Mouse (Mus musculus): ENCODE data around the gene Mboat2.

Mboat2 gene

DNA sequence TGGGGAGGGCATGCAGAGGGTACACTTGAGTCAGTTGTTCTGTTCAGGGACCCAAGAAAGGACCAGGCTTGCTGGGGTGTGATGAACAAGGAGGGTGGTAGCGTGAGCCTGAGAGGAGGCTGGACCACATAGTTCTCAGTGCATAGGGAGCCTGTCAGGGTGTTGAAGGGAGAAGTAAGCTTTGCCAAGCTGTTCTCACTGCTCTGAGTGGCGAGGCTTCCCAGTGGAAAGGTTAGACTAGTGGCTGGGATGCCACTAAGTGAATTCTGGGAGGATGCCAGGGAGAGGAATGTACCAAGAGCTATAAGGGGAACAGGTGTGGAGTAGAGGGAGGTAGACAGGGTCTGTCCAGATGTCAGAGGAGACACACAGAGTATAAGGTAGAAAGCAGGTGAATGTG is 77.2 kb downstream of the Mboat2 start:
- DNase-seq: no peak

DNA sequence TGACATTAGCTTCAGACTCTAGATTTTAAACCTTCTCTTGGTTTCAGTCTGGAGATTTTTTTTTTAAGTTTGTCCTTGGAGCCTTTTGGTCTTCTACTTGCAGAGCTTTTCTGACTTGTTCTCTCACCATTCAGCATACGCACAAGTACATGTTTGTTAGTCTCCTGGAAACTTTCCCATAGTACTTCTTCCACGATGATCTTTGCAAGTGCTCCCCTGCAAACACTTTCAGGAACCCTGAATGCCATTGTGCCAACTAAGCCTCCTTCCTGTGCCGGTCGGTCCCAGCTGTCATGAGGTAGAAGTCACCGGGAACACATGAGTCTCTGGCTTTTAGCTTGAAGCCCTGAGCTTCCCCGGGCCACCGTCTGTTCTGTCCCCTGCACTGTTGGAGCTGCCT is 79.0 kb downstream of the Mboat2 start:
- DNase-seq: no peak

DNA sequence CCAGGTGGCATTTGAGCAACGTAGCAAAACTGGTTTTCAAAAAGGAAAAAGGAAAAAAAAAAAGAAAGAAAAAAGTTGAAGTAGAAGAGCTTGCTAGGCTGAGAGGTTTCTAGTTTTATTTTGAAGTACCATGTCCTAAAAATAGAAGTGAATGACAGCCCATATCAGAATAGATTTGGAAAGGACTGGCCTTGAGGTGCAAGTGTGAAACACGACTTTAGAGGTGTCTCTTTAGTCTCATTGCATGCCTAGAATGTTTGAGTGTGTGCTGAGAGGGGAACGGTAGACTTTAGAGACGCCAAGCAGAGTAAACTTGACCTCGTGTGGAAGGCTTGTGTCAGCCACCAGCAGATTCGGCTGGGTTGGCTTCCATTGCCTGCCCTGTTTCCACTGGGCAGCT is 81.5 kb downstream of the Mboat2 start:
- DNase-seq: no peak

DNA sequence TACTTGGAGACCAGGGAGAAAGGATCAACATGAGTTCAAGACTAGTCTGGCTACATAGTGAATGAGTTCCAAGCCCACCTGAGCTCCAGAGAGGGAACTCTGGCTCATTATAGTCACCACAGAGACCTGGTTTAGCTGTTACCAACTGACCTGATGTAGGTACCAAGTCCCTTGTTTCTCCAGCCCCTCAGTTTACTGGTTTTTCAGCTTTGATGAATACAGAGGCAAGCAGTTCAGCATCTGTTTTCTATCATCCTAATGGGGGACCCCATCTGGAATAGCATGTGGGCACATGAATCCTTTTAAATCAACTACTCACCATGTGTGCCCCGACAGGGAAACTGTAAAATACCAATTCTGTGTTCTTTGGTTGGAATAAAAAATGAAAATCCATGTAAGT is 82.2 kb downstream of the Mboat2 start:
- DNase-seq: no peak

DNA sequence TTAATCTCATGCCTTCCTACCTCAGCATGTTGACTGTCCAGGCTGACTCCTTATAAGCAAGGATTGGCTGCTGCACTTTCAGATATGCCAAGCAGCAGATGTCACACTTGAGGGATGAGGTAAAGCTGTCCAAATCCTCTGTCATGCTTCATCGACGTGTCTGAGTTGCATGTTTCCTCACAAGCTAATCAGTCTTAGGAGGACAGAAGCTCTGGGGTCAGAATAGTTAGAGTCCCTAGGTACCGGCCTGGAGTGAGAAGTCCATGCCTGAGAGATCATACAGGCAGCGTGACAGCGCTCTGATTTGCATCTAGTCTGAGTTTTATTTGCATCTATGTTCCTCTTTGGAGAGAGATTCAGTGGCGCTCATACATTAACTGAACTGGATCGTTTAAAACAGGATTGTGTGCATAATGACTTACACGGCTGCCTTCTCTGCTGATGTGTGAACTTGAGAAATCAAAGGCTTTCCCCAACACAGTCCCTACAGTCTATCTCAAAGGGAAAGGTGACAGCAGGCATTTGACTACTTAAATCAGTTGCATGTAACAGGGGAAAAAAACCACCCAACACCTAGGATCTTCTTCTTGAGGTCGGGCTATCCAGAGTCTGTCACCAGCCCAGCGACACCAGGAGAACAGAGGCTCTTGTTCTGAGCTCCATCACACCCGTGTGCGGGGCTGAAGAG is 88.0 kb downstream of the Mboat2 start:
- DNase-seq: no peak

DNA sequence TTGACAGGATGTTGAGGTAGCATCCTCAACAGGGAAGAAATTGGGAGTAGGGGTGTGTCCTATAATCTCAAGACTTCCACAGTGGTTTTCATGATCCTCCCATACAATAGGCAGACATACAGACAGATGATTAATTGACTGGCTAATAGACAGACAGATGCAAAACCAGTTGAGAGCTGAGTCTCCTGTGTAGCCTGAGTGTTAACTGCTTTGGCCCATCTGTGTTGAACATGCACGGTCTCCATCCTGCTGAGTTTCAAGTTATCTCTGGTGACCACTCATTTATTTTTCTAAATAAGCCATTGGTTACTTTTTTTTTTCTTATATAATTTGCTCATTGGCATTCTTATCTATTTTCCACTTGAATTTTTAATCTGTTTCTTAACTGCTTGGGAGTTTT is 90.2 kb downstream of the Mboat2 start:
- DNase-seq: no peak

DNA sequence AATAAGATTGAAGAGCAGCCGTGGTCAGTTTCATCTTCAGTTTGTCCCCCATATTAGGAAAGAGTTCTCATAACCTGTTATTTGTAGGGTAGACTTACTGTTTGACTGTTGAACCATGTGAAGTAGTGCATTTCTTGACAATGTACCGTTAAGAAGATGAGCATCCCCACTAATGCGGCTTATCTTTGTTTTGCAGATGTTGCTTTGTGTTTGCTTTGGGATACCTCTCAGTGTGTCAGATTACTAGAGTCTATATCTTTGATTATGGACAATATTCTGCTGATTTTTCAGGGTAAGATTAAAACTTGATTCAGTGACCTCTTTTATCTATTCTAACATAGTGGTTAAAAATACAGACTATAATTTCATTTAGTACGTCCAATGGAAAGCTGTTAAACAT is 93.3 kb downstream of the Mboat2 start:
- DNase-seq: no peak

DNA sequence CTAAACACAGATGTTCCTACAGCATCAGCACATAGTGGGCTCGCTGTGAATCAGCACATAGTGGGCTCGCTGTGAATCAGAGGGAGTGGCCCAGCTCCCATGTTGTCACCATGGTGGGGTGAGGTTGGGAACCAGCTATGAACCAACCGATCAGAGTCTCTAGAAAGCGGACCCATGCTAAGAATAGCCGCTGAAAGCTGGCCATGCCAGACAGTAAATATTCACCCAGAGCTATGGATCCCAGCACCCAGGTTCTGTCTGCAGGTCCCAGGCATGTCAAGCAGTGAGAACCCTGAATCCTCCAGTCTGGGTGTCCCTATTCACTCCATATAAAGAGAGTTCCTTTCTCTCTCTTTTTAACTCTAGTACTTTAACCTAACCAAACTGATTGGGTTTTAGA is 94.6 kb downstream of the Mboat2 start:
- no peak for DNase-seq

DNA sequence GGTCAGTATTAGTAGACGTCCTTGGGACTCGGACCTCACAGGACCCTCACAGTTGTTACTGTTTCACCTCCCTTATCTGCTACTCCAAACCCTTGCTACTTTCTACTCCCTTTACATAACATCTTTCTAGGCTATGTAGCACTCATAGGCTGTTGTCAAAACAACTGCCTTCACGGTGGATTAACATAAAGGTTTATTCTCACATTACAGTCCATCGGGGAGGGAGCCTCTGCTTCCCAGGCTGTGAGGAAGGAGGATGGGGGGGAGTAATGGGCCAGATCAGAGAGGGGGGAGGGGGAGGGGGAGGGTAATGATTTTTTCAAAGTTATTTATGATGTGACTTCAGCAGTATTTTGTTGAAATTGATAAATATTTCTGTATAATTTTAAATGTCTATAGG is 95.0 kb downstream of the Mboat2 start:
- no peak for DNase-seq

DNA sequence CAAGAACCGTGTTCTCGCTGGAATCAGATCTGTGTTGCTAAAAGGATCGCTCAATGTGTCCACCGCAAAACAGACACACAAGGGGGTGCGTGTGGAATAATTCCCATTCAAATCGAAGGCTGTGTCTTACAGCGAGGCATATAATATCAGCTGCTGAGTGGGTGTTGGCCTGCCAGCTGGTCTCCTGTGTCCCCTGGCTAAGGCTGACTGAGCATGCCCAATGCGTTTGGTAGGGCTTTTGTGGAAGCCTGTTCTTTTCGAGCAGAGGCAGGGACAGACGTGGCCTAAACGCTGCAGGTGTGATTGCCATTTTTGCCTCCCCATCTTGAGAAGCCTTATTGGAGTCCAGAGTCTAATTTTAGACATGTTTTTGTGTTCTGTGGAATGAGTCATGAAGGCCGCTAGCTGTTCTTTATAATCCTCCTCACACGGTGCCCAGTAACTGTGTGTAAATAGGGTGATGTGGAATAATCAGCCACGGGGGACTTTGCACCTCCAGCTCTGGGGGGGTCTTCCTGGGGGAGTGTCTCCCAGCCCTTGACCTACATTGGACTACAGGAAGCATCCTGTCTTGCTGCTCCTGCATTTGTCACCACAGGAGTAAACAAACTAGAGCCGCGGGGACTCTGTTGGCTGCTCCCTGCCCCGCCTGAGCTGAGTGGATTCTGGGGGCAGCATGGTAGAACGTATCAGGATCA is 97.5 kb downstream of the Mboat2 start:
- DNase-seq: peak; percentile 59

DNA sequence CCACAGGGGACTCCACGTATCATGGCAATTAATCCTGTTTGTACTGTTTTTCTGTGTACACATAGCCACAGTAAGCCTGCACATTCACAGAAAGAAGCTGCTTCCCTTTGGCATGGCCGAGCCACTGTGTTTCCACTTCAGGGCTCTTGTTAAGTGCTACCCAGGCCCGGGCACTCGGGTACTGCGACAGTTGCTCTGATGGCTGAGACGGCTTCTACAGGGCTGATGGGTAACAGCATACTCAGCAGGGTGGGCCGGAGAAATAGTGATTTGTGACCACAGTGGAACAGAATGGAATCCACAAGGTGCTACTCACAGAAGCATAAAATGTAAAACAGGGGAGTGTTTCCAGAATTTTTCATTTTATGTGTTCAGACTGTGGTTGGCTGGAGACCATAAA is 98.4 kb downstream of the Mboat2 start:
- DNase-seq: no peak

DNA sequence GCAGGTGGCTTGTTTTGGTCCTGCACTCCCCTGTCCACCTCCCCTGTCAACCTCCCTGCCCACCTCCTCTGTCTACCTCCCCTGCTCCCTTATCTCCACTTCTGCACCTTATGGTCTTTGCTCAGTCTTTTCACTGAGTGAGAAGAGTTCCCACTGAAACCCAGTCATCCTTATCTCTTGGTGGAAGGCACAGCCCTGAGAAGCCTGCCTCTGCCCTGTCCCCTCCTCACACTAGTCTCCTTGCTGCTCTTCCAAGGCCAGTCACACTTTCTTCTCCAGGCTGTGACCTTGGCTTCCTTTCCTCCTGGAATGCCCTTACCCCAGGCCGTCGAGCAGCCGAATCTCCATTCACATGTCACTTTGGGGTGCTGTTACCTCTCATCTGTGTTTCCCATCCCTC is 100.1 kb downstream of the Mboat2 start:
- DNase-seq: no peak

DNA sequence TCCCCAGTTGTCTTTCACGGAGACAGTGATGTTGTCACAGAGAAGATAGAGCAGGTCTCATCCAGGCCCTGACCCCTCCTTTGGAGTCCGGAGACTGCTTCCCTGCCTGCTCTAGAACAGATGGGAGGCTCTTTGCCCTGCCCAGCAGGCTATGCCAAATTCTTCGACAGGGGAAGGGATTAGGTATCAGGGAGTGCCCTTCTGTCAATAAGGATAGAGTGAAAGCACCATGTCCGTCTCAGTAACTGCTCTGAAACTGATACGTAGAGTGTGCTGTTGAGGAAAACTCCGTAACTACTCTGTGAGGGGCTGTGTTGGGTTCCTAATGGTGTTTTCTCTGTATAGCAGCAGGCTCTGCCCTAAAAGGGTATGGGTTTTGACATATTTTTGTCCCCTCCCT is 101.4 kb downstream of the Mboat2 start:
- DNase-seq: no peak

DNA sequence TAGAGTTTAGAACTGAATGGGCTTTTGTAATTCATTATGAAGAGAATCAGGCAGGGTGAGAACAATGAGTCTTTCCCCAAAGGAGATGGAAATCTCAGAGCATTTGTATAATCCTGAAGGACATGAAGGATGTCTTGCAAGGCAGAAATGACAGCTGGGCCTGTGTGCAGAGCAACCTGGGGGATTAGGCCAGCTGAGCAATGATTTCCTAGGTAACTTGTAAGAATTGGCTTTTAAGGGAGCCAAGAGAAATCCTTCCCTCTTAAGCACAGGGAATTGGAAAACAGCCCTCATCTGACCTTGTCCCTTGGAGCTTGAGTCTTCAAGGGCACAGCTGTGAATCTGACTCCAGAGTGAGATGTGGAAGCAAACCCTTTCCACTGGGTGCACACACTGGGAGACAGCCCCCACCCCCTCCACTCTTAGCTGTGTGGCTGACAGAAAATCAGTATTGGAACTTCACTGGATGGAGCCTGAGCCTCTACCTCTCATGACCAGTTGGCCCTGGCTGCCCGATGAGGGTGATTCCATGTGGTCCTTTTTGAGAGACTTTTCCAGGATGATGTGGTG is 102.6 kb downstream of the Mboat2 start:
- no peak for DNase-seq

DNA sequence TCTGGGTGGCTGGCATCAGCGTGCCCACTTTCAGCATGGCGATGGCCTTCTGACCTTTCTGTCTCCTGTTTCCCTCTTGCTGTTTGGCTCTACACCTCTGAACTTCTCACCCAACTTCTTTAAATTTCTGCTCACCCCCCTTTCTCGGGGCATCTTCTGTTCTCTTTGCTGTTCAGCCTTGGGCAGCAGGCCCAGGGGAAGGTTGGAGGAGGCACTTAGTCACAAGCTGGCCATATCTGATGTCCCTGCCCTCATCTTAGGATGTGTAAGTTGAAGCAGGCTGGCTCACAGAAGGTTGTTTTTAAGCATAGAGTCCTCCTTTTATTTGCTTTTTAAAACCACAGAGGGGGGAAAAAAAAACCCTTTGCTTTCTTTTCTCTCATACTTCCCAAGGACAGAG is 103.3 kb downstream of the Mboat2 start:
- DNase-seq: no peak

DNA sequence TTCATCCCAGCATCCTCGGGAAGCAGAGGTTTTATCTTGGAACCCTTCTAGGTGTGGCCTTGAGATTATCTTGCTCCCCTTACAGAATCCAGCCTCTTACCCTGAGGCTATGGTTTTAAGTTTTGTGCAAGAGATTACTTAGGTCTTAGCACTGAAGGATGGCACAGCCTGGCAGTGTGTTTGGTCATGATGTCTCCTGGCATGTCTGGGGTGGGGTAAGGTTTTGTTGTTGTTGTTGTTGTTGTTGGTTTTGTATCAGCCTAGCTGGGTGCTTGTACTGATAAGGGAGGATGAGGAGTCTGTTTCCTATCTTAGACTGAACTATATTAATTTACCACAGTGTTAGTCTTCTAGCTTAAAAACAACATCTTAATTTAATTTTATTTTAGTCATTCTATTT is 105.6 kb downstream of the Mboat2 start:
- DNase-seq: no peak

DNA sequence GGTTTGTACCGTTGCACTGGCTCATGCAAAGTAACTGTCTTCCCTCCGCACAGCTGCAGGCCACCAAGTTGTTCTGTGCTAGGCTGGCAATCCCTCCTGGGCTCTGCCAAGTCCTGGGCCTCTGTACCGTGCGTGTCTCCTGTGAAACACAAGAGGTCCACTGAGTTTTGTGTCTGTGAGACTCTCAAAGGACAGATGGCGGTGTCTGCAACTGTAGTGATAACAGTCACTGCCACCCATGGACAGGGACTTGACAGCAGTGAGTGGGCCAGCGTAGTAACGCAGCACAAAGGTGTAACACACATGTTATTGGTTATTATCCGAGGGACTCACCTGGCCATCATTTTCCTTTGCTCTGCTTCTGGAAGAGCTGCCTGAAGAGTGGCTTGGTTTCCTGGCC is 108.7 kb downstream of the Mboat2 start:
- no peak for DNase-seq

DNA sequence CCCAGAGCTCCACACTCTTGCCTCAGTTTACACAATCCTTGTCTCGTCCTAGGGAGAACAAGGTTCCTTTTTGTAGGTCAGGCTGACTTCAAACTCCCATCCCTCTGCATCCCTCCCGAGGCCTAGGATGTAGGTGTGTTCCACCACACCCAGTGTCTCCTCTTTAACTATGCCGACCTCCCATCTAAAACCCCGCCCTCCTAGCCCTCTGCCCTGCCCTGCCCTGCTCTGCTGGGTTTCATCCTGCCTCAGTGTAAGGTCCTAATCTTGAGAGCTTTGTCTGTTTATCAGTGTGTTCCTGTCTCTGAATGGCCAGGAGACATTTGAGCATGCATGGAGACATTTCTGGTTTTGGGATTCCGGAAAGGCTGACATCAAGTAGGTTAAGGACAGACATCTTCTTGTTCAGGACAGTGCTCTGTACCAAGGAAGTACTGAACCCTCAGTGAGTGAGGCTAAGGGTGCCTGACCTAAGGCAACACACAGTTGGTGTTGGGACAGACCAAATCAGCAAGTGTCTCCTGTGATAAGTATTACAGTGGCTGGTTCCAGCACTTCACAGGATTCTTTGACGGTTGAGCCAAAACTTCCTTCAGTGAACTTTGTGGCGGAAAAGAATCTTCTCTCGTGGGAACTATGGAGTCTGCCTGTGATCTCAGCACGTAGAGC is 112.1 kb downstream of the Mboat2 start:
- no peak for DNase-seq

DNA sequence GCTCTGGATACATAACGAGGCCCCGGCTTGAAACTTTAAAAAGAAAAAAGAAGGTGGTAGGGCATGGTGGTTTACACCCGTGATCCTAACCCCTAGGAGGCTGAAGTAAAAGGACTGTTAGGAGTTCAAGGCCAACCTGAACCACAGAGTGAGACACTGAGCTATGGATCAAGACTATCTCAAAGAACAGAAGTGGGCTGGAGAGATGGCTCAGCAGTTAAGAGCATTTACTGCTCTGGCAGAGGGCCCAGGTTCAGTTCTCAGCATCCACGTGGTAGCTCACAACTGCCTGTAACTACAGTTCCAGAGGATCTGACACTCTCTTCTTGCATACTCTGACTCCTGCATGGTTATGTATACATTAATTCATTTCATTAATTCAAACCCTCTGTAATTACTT is 112.7 kb downstream of the Mboat2 start:
- no peak for DNase-seq

DNA sequence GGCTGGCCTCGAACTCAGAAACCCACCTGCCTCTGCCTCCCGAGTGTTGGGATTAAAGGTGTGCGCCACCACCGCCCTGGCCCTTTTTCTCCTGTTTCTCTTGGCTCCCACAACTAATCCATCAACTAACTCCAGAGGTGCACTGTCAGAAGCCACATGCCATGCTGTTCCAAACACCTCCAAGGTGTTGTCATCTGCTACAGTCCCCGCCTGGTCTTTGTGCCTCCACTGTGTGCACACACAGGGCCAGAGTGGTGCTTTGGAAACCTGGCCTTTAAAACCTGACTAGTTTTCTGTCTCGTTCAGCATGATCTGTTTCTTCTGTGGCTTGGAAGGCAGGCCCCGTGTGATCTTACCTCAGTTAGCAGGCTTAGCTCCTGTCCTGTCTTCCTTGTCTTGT is 113.9 kb downstream of the Mboat2 start:
- no peak for DNase-seq

DNA sequence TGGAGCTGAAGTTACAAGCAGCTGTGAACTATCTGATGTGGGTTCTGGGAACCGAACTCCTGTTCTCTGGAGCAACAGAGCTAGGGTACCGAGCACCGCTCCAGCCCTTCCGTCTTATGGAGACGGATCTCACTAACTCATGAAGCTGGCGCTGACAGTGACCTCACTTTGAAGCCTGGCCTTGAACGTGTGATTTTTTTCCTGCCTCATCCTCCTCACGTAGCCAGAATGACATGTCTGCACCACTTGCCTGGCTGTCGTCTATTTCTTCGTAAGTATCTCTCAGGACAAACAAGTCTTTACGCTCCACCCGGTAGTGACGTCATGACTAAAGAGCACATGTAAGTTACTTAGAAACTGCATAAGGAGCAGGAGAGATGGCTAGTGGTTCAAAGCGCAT is 116.4 kb downstream of the Mboat2 start:
- DNase-seq: no peak

DNA sequence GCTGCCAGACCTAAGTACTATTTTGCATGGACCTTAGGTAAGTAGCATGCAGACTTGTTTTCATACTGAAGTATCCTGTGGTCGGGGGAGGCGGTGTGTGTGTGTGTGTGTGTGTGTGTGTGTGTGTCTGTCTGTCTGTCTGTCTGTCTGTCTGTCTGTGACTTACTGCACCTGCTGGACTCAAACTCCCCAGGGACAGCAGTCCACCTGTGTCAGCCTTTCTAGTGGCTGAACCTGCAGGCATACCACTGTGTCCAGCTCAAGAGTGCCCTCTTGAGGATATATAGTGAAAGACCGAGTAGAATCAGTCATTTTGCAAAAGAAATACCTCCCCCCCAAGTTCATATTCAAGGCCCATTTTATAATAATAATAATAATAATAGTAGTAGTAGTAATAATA is 117.7 kb downstream of the Mboat2 start:
- peak; percentile 27 for DNase-seq

DNA sequence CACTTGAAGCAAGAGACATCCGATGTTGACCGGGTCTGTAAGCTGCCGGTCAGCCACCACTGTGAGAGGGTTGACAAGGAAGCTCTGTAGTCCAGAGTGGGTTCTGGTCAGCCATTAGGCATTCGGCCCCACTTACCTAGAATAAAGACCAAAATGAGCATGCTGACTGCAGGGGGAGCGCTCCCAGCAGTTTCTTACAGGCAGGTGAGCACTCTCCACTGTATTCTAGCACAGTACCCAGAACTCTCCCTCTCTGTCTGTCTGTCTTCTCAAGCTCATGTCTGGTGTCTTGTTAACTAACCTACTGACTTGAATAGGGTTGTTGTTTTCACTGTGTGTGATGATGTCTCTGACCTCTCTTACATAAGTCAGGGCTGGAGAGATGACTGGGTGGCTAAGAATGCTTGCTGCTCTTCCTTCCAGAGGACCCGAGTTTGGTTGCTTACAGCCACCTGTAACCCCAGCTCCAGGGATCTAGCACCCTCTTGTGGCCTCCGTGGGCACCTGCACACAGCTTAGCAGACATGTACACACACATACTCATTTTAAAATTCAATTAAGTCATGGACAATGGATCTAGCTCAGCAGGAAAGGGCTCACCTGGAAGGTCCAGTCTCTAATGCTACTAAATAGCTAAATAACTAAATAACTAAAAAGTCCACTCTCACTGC is 119.8 kb downstream of the Mboat2 start:
- no peak for DNase-seq

DNA sequence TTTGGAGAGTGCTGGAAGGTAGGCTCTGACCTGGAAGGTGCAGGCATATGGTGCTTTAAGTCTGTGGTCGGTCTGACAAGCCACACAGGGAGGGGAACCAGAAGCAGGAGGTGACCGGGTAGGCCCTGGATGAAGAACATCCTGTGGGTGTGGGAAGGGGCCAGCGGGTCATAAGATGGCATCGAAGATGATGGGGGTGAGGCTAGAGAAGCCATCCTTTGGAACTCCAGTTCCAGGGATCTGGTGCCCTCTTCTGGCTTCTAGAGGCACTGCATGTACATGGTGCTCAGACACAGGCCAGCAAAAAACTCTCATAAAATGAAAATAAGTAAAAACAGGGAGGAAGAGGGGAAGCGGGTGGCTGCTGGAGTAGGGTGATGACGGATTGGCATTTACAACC is 121.5 kb downstream of the Mboat2 start:
- DNase-seq: peak; percentile 69

Data from right cerebral cortex, postnatal 4 days (tissue).